Mouse (Mus musculus): ENCODE results near the gene S1pr2. TPM values are rescaled to one million over a fixed set of nuclear protein-coding genes. Genes with fewer than 3 reads are reported as not detected.
A peak's percentile ranks its signal among the peaks of the same experiment; 100 is the strongest.

Gene S1pr2
- polyA plus RNA-seq, 1 experiment from 2014 or later, result 63.5 TPM

GRCm38 (mm10) chr9:20990861-20991260, 14.3 kb upstream of the S1pr2 start:
- Histone ChIP-seq H3K9me3 (ENCODE audit: control insufficient read depth, low read length) (no peaks in the 10 kb centered on the region), H3K4me3 (ENCODE audit: low read length) (no peak overlapping the region), H3K9ac (ENCODE audit: low read length) (peak overlapping the region; percentile 39), H3K4me2 (ENCODE audit: low read depth, low read length) (peak overlapping the region; percentile 42), H3K27me3 (ENCODE audit: control insufficient read depth, insufficient read depth, low read depth, low read length) (no peaks in the 10 kb centered on the region), H3K36me3 (ENCODE audit: control insufficient read depth, insufficient read depth, low read length) (no peaks in the 10 kb centered on the region), H3K27ac (ENCODE audit: low read length) (peak overlapping the region; percentile 71), H3K4me1 (replicated peaks; ENCODE audit: control insufficient read depth, insufficient read depth, low read length) (peaks cover 53% of the 10 kb centered on the region)
- WGBS, result 4% methylated on average over 10 of the region's 10 CpGs
- peak; percentile 34; the same call in 1 of the 2 replicates for ATAC-seq (ENCODE audit: low read depth)

GRCm38 (mm10) chr9:20987953-20988352, 11.4 kb upstream of the S1pr2 start:
- Histone ChIP-seq H3K4me2 (ENCODE audit: low read depth, low read length) (no peak overlapping the region), H3K9ac (ENCODE audit: low read length) (no peak overlapping the region), H3K4me3 (ENCODE audit: low read length) (no peak overlapping the region), H3K4me1 (replicated peaks; ENCODE audit: control insufficient read depth, insufficient read depth, low read length) (peaks cover 52% of the 10 kb centered on the region), H3K36me3 (ENCODE audit: control insufficient read depth, insufficient read depth, low read length) (no peaks in the 10 kb centered on the region), H3K27ac (ENCODE audit: low read length) (peak overlapping the region; percentile 36; the same call in 1 of the 2 replicates), H3K9me3 (ENCODE audit: control insufficient read depth, low read length) (no peaks in the 10 kb centered on the region), H3K27me3 (ENCODE audit: control insufficient read depth, insufficient read depth, low read depth, low read length) (no peaks in the 10 kb centered on the region)
- no peak for ATAC-seq (ENCODE audit: low read depth)
- 34% methylated on average over 7 of the region's 7 CpGs for WGBS

GRCm38 (mm10) chr9:20986952-20987686, 10.5 kb upstream of the S1pr2 start:
- no peak overlapping the region for H3K4me3 ChIP-seq (ENCODE audit: low read length)
- H3K4me1 ChIP-seq (replicated peaks; ENCODE audit: control insufficient read depth, insufficient read depth, low read length), result peaks cover 48% of the 10 kb centered on the region
- H3K27ac ChIP-seq (ENCODE audit: low read length), result peak overlapping the region; percentile 84
- no peak overlapping the region for H3K9ac ChIP-seq (ENCODE audit: low read length)
- WGBS, result 37% methylated on average over 15 of the region's 15 CpGs
- H3K36me3 ChIP-seq (ENCODE audit: control insufficient read depth, insufficient read depth, low read length), result no peaks in the 10 kb centered on the region
- no peaks in the 10 kb centered on the region for H3K27me3 ChIP-seq (ENCODE audit: control insufficient read depth, insufficient read depth, low read depth, low read length)
- no peak overlapping the region for H3K4me2 ChIP-seq (ENCODE audit: low read depth, low read length)
- peak; percentile 91 for ATAC-seq (ENCODE audit: low read depth)
- H3K9me3 ChIP-seq (ENCODE audit: control insufficient read depth, low read length), result no peaks in the 10 kb centered on the region

GRCm38 (mm10) chr9:20983169-20983568, 6.6 kb upstream of the S1pr2 start:
- 31% methylated on average over 5 of the region's 5 CpGs for WGBS
- no peak overlapping the region for H3K9ac ChIP-seq (ENCODE audit: low read length)
- H3K4me1 ChIP-seq (replicated peaks; ENCODE audit: control insufficient read depth, insufficient read depth, low read length), result peaks cover 30% of the 10 kb centered on the region
- H3K4me2 ChIP-seq (ENCODE audit: low read depth, low read length), result no peak overlapping the region
- H3K36me3 ChIP-seq (ENCODE audit: control insufficient read depth, insufficient read depth, low read length), result no peaks in the 10 kb centered on the region
- no peak overlapping the region for H3K4me3 ChIP-seq (ENCODE audit: low read length)
- no peak for ATAC-seq (ENCODE audit: low read depth)
- H3K27me3 ChIP-seq (ENCODE audit: control insufficient read depth, insufficient read depth, low read depth, low read length), result no peaks in the 10 kb centered on the region
- H3K9me3 ChIP-seq (ENCODE audit: control insufficient read depth, low read length), result no peaks in the 10 kb centered on the region
- H3K27ac ChIP-seq (ENCODE audit: low read length), result no peak overlapping the region

DNA sequence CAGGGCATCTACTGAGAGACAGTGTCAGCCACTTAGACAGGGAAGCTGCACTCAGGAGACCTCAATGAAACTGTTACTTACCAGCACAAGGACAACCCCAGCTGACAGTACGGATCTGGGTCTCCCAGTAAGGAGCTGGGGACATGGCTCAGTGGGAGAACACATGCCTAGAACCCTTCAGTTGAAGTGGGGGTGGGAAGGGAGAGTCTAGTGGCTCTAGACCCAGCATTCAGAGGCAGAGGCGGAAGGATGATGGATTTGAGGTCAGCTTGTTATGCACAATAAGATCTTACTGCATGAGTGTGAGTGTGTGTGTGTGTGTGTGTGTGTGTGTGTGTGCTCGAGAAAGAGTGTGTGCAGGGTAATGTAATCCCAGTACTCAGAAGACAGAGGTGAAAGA, 5.6 kb upstream of the S1pr2 start:
- Histone ChIP-seq H3K27ac (ENCODE audit: low read length) (no peak overlapping the region), H3K9ac (ENCODE audit: low read length) (no peak overlapping the region), H3K4me3 (ENCODE audit: low read length) (no peak overlapping the region), H3K4me2 (ENCODE audit: low read depth, low read length) (no peak overlapping the region), H3K9me3 (ENCODE audit: control insufficient read depth, low read length) (no peaks in the 10 kb centered on the region), H3K36me3 (ENCODE audit: control insufficient read depth, insufficient read depth, low read length) (no peaks in the 10 kb centered on the region), H3K27me3 (ENCODE audit: control insufficient read depth, insufficient read depth, low read depth, low read length) (no peaks in the 10 kb centered on the region), H3K4me1 (replicated peaks; ENCODE audit: control insufficient read depth, insufficient read depth, low read length) (peaks cover 24% of the 10 kb centered on the region)
- no peak for ATAC-seq (ENCODE audit: low read depth)
- 54% methylated on average over 3 of the region's 3 CpGs for WGBS

GRCm38 (mm10) chr9:20979769-20980168, 3.2 kb upstream of the S1pr2 start:
- no peak overlapping the region for H3K27ac ChIP-seq (ENCODE audit: low read length)
- no peak overlapping the region for H3K4me2 ChIP-seq (ENCODE audit: low read depth, low read length)
- H3K27me3 ChIP-seq (ENCODE audit: control insufficient read depth, insufficient read depth, low read depth, low read length), result no peaks in the 10 kb centered on the region
- no peaks in the 10 kb centered on the region for H3K36me3 ChIP-seq (ENCODE audit: control insufficient read depth, insufficient read depth, low read length)
- H3K4me1 ChIP-seq (replicated peaks; ENCODE audit: control insufficient read depth, insufficient read depth, low read length), result peaks cover 27% of the 10 kb centered on the region
- no peak for ATAC-seq (ENCODE audit: low read depth)
- no peak overlapping the region for H3K9ac ChIP-seq (ENCODE audit: low read length)
- 78% methylated on average over 7 of the region's 7 CpGs for WGBS
- no peak overlapping the region for H3K4me3 ChIP-seq (ENCODE audit: low read length)
- no peaks in the 10 kb centered on the region for H3K9me3 ChIP-seq (ENCODE audit: control insufficient read depth, low read length)

DNA sequence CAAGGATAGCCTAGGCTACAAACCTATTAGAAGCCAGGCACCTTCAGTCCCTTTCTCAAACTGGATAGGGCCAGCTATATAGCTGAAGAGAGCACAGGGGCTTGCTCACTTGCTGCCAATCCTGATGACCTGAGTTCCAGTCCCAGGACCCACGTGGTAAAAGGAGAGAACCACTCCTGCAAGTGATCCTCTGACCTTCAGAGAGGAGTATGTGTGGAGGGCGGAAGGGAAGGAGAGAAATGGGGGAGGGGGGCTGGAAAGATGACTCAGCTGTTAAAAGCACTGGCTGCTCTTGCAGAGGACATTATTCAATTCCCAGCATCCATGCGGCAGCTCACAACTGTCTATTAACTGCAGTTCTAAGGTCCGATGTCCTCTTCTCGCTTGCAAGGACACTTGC, 2.6 kb upstream of the S1pr2 start:
- Histone ChIP-seq H3K36me3 (ENCODE audit: control insufficient read depth, insufficient read depth, low read length) (no peaks in the 10 kb centered on the region), H3K27ac (ENCODE audit: low read length) (peak overlapping the region; percentile 88), H3K4me2 (ENCODE audit: low read depth, low read length) (no peak overlapping the region), H3K4me1 (replicated peaks; ENCODE audit: control insufficient read depth, insufficient read depth, low read length) (peaks cover 33% of the 10 kb centered on the region), H3K9me3 (ENCODE audit: control insufficient read depth, low read length) (no peaks in the 10 kb centered on the region), H3K4me3 (ENCODE audit: low read length) (no peak overlapping the region), H3K27me3 (ENCODE audit: control insufficient read depth, insufficient read depth, low read depth, low read length) (no peaks in the 10 kb centered on the region), H3K9ac (ENCODE audit: low read length) (no peak overlapping the region)
- 43% methylated on average over 5 of the region's 5 CpGs for WGBS
- no peak for ATAC-seq (ENCODE audit: low read depth)

- Histone ChIP-seq H3K4me3 (ENCODE audit: low read length) (no peak overlapping the region), H3K4me2 (ENCODE audit: low read depth, low read length) (peak overlapping the region; percentile 16; the same call in 1 of the 2 replicates), H3K27ac (ENCODE audit: low read length) (peak overlapping the region; percentile 88), H3K4me1 (replicated peaks; ENCODE audit: control insufficient read depth, insufficient read depth, low read length) (peaks cover 38% of the 10 kb centered on the region), H3K36me3 (ENCODE audit: control insufficient read depth, insufficient read depth, low read length) (no peaks in the 10 kb centered on the region), H3K9ac (ENCODE audit: low read length) (no peak overlapping the region), H3K27me3 (ENCODE audit: control insufficient read depth, insufficient read depth, low read depth, low read length) (no peaks in the 10 kb centered on the region), H3K9me3 (ENCODE audit: control insufficient read depth, low read length) (no peaks in the 10 kb centered on the region)
- no peak for ATAC-seq (ENCODE audit: low read depth)
- 35% methylated on average over 10 of the region's 10 CpGs for WGBS
These were observed 2.0 kb upstream of the S1pr2 start for GRCm38 (mm10) chr9:20978409-20979095.

- Histone ChIP-seq H3K27ac (ENCODE audit: low read length) (peak overlapping the region; percentile 99), H3K4me3 (ENCODE audit: low read length) (peak overlapping the region; percentile 92), H3K9me3 (ENCODE audit: control insufficient read depth, low read length) (no peaks in the 10 kb centered on the region), H3K4me1 (replicated peaks; ENCODE audit: control insufficient read depth, insufficient read depth, low read length) (peaks cover 46% of the 10 kb centered on the region), H3K4me2 (ENCODE audit: low read depth, low read length) (peak overlapping the region; percentile 83), H3K27me3 (ENCODE audit: control insufficient read depth, insufficient read depth, low read depth, low read length) (no peaks in the 10 kb centered on the region), H3K9ac (ENCODE audit: low read length) (peak overlapping the region; percentile 99), H3K36me3 (ENCODE audit: control insufficient read depth, insufficient read depth, low read length) (no peaks in the 10 kb centered on the region)
- 0% methylated on average over 4 of the region's 4 CpGs for WGBS
- no peak for ATAC-seq (ENCODE audit: low read depth)
These were observed 544 bp upstream of the S1pr2 start for GRCm38 (mm10) chr9:20976961-20977689.

Measured in lung, embryonic 16.5 days (tissue).